Mouse (Mus musculus): ENCODE data around the gene Shisa3. TPM values are rescaled to one million over a fixed set of nuclear protein-coding genes. Genes with fewer than 3 reads are reported as not detected.

Gene Shisa3
- polyA plus RNA-seq, 1 experiment = not detected

DNA sequence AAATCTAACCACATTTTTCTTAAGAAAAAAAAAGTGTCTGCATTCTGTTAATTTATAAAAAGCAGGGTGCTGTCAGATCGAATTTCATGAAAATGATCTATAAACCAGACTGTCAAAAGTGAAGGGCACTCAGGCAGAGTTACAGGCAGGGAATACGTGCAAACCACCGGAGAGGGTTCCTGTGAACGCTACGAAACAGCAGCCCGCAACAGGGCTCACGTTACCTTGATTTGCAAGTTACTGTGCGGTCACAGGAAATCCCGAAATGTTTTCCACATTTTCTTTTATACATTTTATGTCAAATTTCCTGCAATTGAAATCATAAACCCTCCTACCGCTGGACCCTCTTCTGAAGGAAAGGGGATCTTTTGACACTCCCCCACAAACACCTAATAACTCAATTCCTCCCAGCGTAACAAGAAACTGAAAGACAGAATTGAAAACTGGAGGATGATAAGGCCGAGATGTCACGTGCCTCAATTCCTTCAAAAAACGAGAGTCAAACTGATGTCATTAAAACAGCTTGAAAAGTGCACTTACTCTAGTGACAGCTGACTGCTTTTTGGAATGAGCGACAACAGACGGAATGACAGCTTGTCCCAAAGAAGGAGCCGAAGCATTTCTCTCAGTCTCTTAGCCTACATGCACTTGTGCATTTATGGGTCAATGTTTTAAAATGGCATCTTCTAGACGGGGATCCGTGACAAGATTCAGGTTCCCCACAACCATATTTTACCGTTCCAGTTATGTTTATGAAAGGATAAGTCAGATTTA is 39.3 kb downstream of the Shisa3 start:
- Histone ChIP-seq H3K27me3 (ENCODE audit: control insufficient read depth) (no peaks in the 10 kb centered on the region), H3K36me3 (ENCODE audit: control insufficient read depth) (peaks cover 99% of the 10 kb centered on the region), H3K4me3 (replicated peaks) (no peak overlapping the region), H3K9me3 (ENCODE audit: control insufficient read depth, low read length) (no peaks in the 10 kb centered on the region), H3K4me1 (ENCODE audit: control insufficient read depth) (no peaks in the 10 kb centered on the region)
- TF ChIP-seq TAL1 (IDR thresholded peaks at IDR 0.05; ENCODE audit: low read length) (no peak), GATA1 (IDR thresholded peaks at IDR 0.05; ENCODE audit: low read length) (no peak)

DNA sequence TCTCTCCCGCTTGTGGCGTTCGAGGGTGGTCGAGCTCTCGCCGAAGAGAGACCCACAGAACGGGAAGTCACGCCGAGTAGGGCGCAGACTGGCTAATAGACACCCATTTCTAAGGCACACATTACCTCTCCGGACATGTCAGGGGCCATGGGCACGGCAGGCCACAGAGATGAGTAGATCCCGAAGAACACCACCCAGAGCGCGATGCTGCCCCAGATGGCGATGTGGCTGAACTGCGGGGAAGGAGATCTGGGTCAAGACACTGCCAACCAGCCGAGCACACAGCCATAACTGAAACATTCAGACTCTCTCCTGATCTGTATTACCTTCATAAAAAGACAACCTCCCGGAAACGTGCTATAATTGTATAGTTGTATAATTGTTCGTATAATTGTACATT is 39.9 kb downstream of the Shisa3 start:
- Histone ChIP-seq H3K4me3 (replicated peaks) (no peak overlapping the region), H3K36me3 (ENCODE audit: control insufficient read depth) (peaks cover 99% of the 10 kb centered on the region), H3K4me1 (ENCODE audit: control insufficient read depth) (no peaks in the 10 kb centered on the region), H3K27me3 (ENCODE audit: control insufficient read depth) (no peaks in the 10 kb centered on the region), H3K9me3 (ENCODE audit: control insufficient read depth, low read length) (no peaks in the 10 kb centered on the region)
- TF ChIP-seq GATA1 (IDR thresholded peaks at IDR 0.05; ENCODE audit: low read length) (no peak), TAL1 (IDR thresholded peaks at IDR 0.05; ENCODE audit: low read length) (no peak)

DNA sequence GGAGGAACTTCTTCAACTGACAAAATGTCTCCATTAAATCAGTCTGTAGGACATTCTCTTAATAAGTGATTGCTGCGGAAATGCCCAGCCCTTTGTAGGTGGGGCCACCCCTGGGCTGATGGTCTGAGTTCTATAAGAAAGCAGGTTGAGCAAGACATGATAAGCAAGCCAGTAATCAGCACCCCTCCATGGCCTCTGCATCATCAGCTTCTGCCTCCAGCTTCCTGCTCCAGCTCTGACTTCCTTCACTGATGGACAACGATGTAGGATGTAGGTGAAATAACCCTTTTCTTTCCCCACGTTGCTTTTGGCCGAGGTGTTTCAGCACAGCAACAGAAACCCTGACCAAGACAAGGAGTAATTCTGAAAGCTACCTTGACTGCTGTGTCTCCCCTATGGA is 41.5 kb downstream of the Shisa3 start:
- Histone ChIP-seq H3K36me3 (ENCODE audit: control insufficient read depth) (peaks cover 100% of the 10 kb centered on the region), H3K4me1 (ENCODE audit: control insufficient read depth) (no peaks in the 10 kb centered on the region), H3K4me3 (replicated peaks) (no peak overlapping the region), H3K27me3 (ENCODE audit: control insufficient read depth) (no peaks in the 10 kb centered on the region), H3K9me3 (ENCODE audit: control insufficient read depth, low read length) (no peaks in the 10 kb centered on the region)
- TF ChIP-seq TAL1 (IDR thresholded peaks at IDR 0.05; ENCODE audit: low read length) = no peak
- TF ChIP-seq GATA1 (IDR thresholded peaks at IDR 0.05; ENCODE audit: low read length) = no peak

DNA sequence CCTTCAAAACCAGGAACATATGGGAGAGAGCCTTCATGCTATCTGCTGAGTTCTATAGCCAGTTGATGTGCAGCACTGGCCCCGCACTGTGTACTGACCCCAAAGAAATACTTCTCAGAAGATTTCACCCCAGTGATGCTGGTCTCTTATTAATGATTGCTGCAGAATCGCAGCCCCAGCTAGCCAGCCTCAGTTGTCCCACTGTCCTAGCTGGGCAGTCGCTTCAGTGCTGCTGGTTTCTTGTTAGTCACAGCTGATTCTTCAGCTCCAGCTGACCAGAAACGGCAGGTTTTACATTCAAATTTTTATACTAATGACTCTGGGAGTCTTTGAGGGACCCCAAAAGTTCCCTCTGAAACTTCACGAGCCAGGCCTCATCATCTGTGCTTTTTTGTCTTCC is 42.3 kb downstream of the Shisa3 start:
- Histone ChIP-seq H3K36me3 (ENCODE audit: control insufficient read depth) (peaks cover 100% of the 10 kb centered on the region), H3K4me3 (replicated peaks) (no peak overlapping the region), H3K27me3 (ENCODE audit: control insufficient read depth) (no peaks in the 10 kb centered on the region), H3K4me1 (ENCODE audit: control insufficient read depth) (no peaks in the 10 kb centered on the region), H3K9me3 (ENCODE audit: control insufficient read depth, low read length) (no peaks in the 10 kb centered on the region)
- TF ChIP-seq GATA1 (IDR thresholded peaks at IDR 0.05; ENCODE audit: low read length) (no peak), TAL1 (IDR thresholded peaks at IDR 0.05; ENCODE audit: low read length) (no peak)

DNA sequence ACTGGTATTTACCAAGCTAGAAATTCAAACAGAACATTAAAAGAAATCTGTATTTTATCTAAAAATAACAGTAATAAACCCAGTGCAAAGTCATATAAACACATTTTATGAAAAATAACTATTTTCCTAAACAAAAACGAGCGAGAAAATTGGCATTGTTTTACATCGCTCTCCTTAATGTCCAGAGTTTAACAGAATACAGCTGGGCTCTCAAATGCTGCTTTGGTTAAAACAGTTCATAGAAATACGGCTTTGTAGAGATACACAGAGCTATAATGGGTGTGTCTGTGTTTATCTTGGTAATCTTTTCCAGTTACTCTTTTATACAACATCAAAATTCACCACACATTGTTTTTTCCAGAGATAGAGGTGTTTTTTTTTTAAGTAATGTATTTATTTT is 44.8 kb downstream of the Shisa3 start:
- TF ChIP-seq TAL1 (IDR thresholded peaks at IDR 0.05; ENCODE audit: low read length) (no peak), GATA1 (IDR thresholded peaks at IDR 0.05; ENCODE audit: low read length) (no peak)
- H3K36me3 ChIP-seq (ENCODE audit: control insufficient read depth) = peaks cover 100% of the 10 kb centered on the region
- no peak overlapping the region for H3K4me3 ChIP-seq (replicated peaks)

DNA sequence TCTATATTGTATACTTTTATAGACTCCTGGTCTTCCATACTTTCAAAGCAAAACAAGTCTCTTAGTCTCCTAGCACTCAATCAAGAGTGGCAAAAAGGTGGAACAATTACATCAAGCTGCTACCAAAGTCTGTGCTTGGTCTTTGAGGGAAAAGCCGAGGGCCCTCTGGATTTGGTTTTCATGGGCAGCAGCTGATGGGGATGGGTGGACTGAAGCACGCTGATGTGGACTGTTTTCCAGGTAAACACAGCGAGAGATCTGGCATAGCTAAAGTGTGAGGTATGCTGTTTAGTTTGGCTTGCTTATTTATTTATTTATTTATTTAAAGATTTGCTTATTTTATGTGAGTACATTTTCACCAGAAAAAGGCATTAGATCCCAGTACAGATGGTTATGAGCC is 45.9 kb downstream of the Shisa3 start:
- Histone ChIP-seq H3K27me3 (ENCODE audit: control insufficient read depth) (no peaks in the 10 kb centered on the region), H3K4me3 (replicated peaks) (no peak overlapping the region), H3K4me1 (ENCODE audit: control insufficient read depth) (no peaks in the 10 kb centered on the region), H3K9me3 (ENCODE audit: control insufficient read depth, low read length) (no peaks in the 10 kb centered on the region), H3K36me3 (ENCODE audit: control insufficient read depth) (peaks cover 100% of the 10 kb centered on the region)
- TF ChIP-seq TAL1 (IDR thresholded peaks at IDR 0.05; ENCODE audit: low read length) (no peak), GATA1 (IDR thresholded peaks at IDR 0.05; ENCODE audit: low read length) (no peak)

More for the DNA sequence above, 44.8 kb downstream of the Shisa3 start:
- Histone ChIP-seq H3K27me3 (ENCODE audit: control insufficient read depth) (no peaks in the 10 kb centered on the region), H3K4me1 (ENCODE audit: control insufficient read depth) (no peaks in the 10 kb centered on the region), H3K9me3 (ENCODE audit: control insufficient read depth, low read length) (no peaks in the 10 kb centered on the region)

DNA sequence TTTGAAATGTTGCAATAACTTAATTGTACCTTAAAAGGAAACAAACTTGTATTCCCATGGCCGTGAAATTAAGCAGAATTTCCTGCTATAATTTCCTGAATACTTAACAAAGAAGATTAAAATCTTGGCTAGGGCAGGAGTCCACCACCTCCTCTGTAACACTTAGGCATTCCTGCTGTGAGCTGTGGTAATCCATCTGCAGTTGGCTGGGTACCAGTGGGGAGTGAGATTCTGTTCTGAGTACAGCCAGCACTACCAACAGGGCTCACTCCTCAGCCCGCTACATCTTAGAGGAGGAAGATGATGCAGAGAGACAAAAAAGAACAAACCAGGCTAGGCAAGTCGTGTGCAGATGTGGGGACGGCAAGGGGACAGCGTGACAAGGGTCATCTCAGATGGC is 46.9 kb downstream of the Shisa3 start:
- Histone ChIP-seq H3K4me3 (replicated peaks) (no peak overlapping the region), H3K9me3 (ENCODE audit: control insufficient read depth, low read length) (no peaks in the 10 kb centered on the region), H3K4me1 (ENCODE audit: control insufficient read depth) (no peaks in the 10 kb centered on the region), H3K27me3 (ENCODE audit: control insufficient read depth) (no peaks in the 10 kb centered on the region), H3K36me3 (ENCODE audit: control insufficient read depth) (peaks cover 100% of the 10 kb centered on the region)
- TF ChIP-seq GATA1 (IDR thresholded peaks at IDR 0.05; ENCODE audit: low read length) (no peak), TAL1 (IDR thresholded peaks at IDR 0.05; ENCODE audit: low read length) (no peak)

DNA sequence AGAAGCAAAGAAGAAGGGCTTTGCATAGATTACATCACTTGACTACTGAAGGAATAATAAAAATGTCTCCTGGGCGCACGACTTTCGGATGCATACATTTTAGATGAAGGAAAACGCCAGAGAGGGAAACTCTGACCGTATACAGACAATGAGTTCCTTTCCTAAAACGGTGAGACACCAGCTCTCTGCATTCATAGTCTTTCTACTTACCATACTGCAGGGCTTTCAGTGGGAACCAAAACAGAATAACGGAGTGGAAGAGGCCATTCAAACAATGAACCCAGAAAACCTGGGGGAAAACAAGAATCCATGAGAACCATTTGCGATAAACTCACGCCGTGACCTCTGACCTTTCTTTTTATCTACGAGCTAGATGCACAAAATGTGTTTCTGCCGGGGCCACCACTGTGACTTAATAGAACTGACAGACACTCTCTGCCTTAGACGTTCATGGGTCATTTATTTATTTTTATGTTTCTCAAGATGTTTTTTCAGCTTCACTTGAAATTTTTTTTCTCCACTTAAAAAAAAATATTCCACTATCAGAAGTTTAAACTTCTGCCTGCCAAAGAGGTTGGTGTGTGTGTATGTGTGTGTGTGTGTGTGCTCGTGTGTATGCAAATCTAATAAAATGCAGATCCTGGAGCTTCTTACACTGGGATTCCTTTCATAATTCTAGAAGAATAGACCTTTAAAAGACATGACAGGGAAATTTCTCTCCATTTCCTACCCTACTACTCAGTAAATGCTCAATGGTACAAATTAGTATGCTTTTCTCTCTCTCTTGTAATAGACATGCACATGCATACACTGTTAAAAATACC is 48.2 kb downstream of the Shisa3 start:
- Histone ChIP-seq H3K27me3 (ENCODE audit: control insufficient read depth) (no peaks in the 10 kb centered on the region), H3K4me1 (ENCODE audit: control insufficient read depth) (no peaks in the 10 kb centered on the region), H3K4me3 (replicated peaks) (no peak overlapping the region), H3K9me3 (ENCODE audit: control insufficient read depth, low read length) (no peaks in the 10 kb centered on the region), H3K36me3 (ENCODE audit: control insufficient read depth) (peaks cover 98% of the 10 kb centered on the region)
- TF ChIP-seq GATA1 (IDR thresholded peaks at IDR 0.05; ENCODE audit: low read length) (no peak), TAL1 (IDR thresholded peaks at IDR 0.05; ENCODE audit: low read length) (no peak)

DNA sequence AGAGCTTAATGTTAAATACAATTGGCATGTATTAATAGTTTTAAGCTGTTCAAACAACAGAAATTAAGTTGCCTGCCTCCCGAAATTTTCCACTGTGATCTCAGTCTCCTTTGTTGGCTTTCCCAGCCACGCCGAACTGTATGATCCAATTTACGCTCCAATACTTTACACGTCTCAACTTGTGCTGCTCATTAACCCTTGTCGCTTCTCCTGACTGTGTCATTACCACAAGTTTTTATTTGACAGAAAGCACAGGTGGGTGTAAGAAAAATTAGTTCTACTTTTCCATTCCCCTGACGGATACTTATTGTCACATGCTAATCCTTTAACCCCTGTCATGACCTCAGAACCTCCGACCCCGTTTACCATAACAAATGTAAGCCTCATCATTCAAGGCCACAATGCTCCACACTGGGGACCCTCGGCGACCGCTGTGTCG is 49.2 kb downstream of the Shisa3 start:
- H3K36me3 ChIP-seq (ENCODE audit: control insufficient read depth) = peaks cover 97% of the 10 kb centered on the region

More for the DNA sequence above, 49.2 kb downstream of the Shisa3 start:
- no peak for TF ChIP-seq GATA1 (IDR thresholded peaks at IDR 0.05; ENCODE audit: low read length)
- TF ChIP-seq TAL1 (IDR thresholded peaks at IDR 0.05; ENCODE audit: low read length) = no peak
- Histone ChIP-seq H3K9me3 (ENCODE audit: control insufficient read depth, low read length) (no peaks in the 10 kb centered on the region), H3K27me3 (ENCODE audit: control insufficient read depth) (no peaks in the 10 kb centered on the region), H3K4me3 (replicated peaks) (no peak overlapping the region), H3K4me1 (ENCODE audit: control insufficient read depth) (no peaks in the 10 kb centered on the region)
